Mouse (Mus musculus): ENCODE results near the gene Fam102a.

Fam102a gene

GRCm38 (mm10) chr2:32582830-32583799 lies 48.0 kb downstream of the Fam102a start:
- peak; percentile 83 for DNase-seq

- DNase-seq, result peak; percentile 65
Observed at GRCm38 (mm10) chr2:32585149-32585714, 50.1 kb downstream of the Fam102a start.

GRCm38 (mm10) chr2:32586871-32587351 lies 51.8 kb downstream of the Fam102a start, which contains the start of gene St6galnac4:
St6galnac4 (plus strand) TSS chr2:32587095.
- peak; percentile 91 for DNase-seq

- DNase-seq, result peak; percentile 64
Observed at GRCm38 (mm10) chr2:32587731-32588321, 52.7 kb downstream of the Fam102a start.

- peak; percentile 94 for DNase-seq
Observed at GRCm38 (mm10) chr2:32589213-32589795, 54.2 kb downstream of the Fam102a start.

- DNase-seq, result peak; percentile 58
Observed at GRCm38 (mm10) chr2:32590224-32590623, 55.1 kb downstream of the Fam102a start.

- DNase-seq, result peak; percentile 72
Observed at GRCm38 (mm10) chr2:32591249-32591648, 56.1 kb downstream of the Fam102a start.

- peak; percentile 95 for DNase-seq
Observed at GRCm38 (mm10) chr2:32596725-32597124, 61.6 kb downstream of the Fam102a start.

GRCm38 (mm10) chr2:32597248-32597647 lies 62.1 kb downstream of the Fam102a start:
- DNase-seq, result no peak

- DNase-seq, result no peak
Observed at GRCm38 (mm10) chr2:32597699-32598098, 62.6 kb downstream of the Fam102a start.

GRCm38 (mm10) chr2:32598506-32598905 lies 63.4 kb downstream of the Fam102a start:
- DNase-seq, result peak; percentile 80

- no peak for DNase-seq
Observed at GRCm38 (mm10) chr2:32599409-32599808, 64.3 kb downstream of the Fam102a start, which contains the start of gene St6galnac6. St6galnac6 (plus strand) TSS chr2:32599709.

- peak; percentile 77 for DNase-seq
Observed at GRCm38 (mm10) chr2:32601417-32602065, 66.4 kb downstream of the Fam102a start.

- DNase-seq, result peak; percentile 88
Observed at GRCm38 (mm10) chr2:32602600-32603054, 67.5 kb downstream of the Fam102a start.

- no peak for DNase-seq
Observed at GRCm38 (mm10) chr2:32604631-32605030, 69.5 kb downstream of the Fam102a start.

- peak; percentile 91 for DNase-seq
Observed at GRCm38 (mm10) chr2:32606161-32607142, 71.3 kb downstream of the Fam102a start.

- peak; percentile 77 for DNase-seq
Observed at GRCm38 (mm10) chr2:32607262-32607947, 72.3 kb downstream of the Fam102a start.

- DNase-seq, result peak; percentile 82
Observed at GRCm38 (mm10) chr2:32608141-32608777, 73.1 kb downstream of the Fam102a start.

GRCm38 (mm10) chr2:32608778-32609435 lies 73.8 kb downstream of the Fam102a start:
- DNase-seq, result no peak
